Mouse (Mus musculus) CH12.LX (cell line): ENCODE results near the gene Ctsg. TPM values are rescaled to one million over a fixed set of nuclear protein-coding genes. Genes with fewer than 3 reads are reported as not detected.

ENCODE experiments used
- DNase-seq: peaks from one replicate; pipeline ENCODE4 v3.0.0-alpha.2; 2013; ENCODE audit errors: extremely low read depth
- H3K27ac ChIP-seq: 2 replicates; pipeline ENCODE4 v1.5.1; 2012; ENCODE audit warnings: low read depth, mild to moderate bottlenecking, control low read depth, moderate library complexity; ENCODE audit not compliant: insufficient read depth
- H3K27me3 ChIP-seq: replicated peaks from 2 replicates; pipeline ENCODE3; 2012; ENCODE audit warnings: inconsistent platforms
- H3K36me3 ChIP-seq, 2 experiments: replicated peaks in 1 of 2; 2 replicates each; pipeline versions ENCODE3 to v1.6.1; 2012; ENCODE audit warnings: inconsistent platforms in 1 of 2, low read length in 1 of 2, mild to moderate bottlenecking in 1 of 2, mixed read lengths in 1 of 2, moderate library complexity in 1 of 2; ENCODE audit not compliant: control insufficient read depth in 1 of 2, insufficient read depth in 1 of 2
- H3K4me1 ChIP-seq, 2 experiments: 2 replicates each; pipeline ENCODE4 v1.6.1; 2012; ENCODE audit warnings: inconsistent platforms in 1 of 2, moderate library complexity in 1 of 2; ENCODE audit not compliant: insufficient read depth in 2 of 2, control insufficient read depth in 1 of 2
- H3K4me2 ChIP-seq: 2 replicates; pipeline ENCODE4 v1.6.1; 2012; ENCODE audit warnings: low read depth, mild to moderate bottlenecking, control low read depth; ENCODE audit not compliant: poor library complexity, insufficient read depth, severe bottlenecking
- H3K4me3 ChIP-seq, 3 experiments: fragments of 150-350 bp in 1 of 3; sonication (generic) in 1 of 3; replicated peaks in 1 of 3; 2 replicates each; pipeline versions ENCODE3 to v1.5.1; 2011 to 2012; ENCODE audit warnings: low read depth in 2 of 3, low read length in 2 of 3, mild to moderate bottlenecking in 2 of 3, moderate library complexity in 2 of 3, control low read depth in 1 of 3, improper control_type of control experiment in 1 of 3, inconsistent platforms in 1 of 3, mixed read lengths in 1 of 3; ENCODE audit not compliant: poor library complexity in 1 of 3
- H3K79me2 ChIP-seq: replicated peaks from 2 replicates; pipeline ENCODE4 v1.6.1; 2012; ENCODE audit warnings: mild to moderate bottlenecking, moderate library complexity; ENCODE audit not compliant: control insufficient read depth, poor library complexity, insufficient read depth, severe bottlenecking; ENCODE audit errors: extremely low read depth
- H3K9ac ChIP-seq: 2 replicates; pipeline ENCODE4 v1.6.1; 2012; ENCODE audit warnings: low read depth, mild to moderate bottlenecking, control low read depth, moderate library complexity; ENCODE audit not compliant: insufficient read depth
- H3K9me3 ChIP-seq: replicated peaks from 2 replicates; pipeline ENCODE3; 2012; ENCODE audit warnings: low read length, inconsistent platforms, mixed read lengths
- CTCF ChIP-seq, 2 experiments: IDR thresholded peaks in 1 of 2; conservative IDR thresholded peaks in 1 of 2; 2 replicates each; pipeline ENCODE4 v1.5.1; 2011 to 2012; ENCODE audit warnings: low read depth in 2 of 2, low read length in 2 of 2, improper control_type of control experiment in 1 of 2, inconsistent platforms in 1 of 2, mild to moderate bottlenecking in 1 of 2, moderate library complexity in 1 of 2
- MXI1 ChIP-seq: IDR thresholded peaks from 2 replicates; pipeline ENCODE4 v1.6.1; 2011; ENCODE audit warnings: mild to moderate bottlenecking, low read depth, low read length, improper control_type of control experiment
- dilution Hi-C: fragments of 300-500 bp; cut with MboI; formaldehyde crosslinking; loops from 2 replicates; pipeline ENCODE4 v1.14.3; 2020; ENCODE audit warnings: low sequenced_read_pairs; ENCODE audit not compliant: extremely low pct_unique_long_range_greater_than_20kb, extremely low pct_ligation_motif_present
- in situ Hi-C: fragments of 300-500 bp; cut with MboI; formaldehyde crosslinking; loops from 3 replicates; pipeline ENCODE4 v1.14.3; 2019; ENCODE audit warnings: low sequenced_read_pairs, low pct_ligation_motif_present, low pct_unique_long_range_greater_than_20kb, mixed read lengths
- polyA plus RNA-seq: library from polyadenylated mRNA; unstranded; fragments of >175 nt; gene quantifications from 2 replicates; pipeline ENCODE4 v1.2.1, GENCODE M21; 2012; ENCODE audit warnings: low read depth; ENCODE audit not compliant: insufficient read length
- total RNA-seq, 2 experiments: library from RNA; depleted of rRNA; stranded (reverse); fragments of 300-350 nt in 1 of 2; fragments of >200 nt in 1 of 2; gene quantifications; 2 replicates each; pipeline ENCODE4 v1.2.3; 2012 to 2014

Ctsg gene
- total and polyA plus RNA-seq, 3 experiments: not detected

DNA sequence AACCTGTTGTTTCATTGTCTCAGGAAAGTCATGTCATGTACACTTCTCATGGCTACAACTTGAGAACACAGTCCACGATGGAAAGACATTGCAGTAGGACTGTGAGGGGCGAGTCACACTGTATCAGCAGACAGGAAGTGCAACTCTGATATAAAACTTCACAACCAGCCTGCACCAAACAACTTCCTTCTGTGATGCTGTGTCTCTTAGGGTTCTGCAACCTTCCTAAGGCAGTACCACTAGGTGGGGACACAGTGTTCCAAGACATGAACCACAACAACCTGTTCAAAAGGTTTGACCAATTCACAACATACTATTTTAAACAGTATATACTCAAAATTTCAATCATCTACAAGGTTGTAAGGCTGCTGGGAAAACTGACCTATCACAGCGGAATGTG is 47.0 kb downstream of the Ctsg start:
- in situ Hi-C loops: no loop called here
- DNase-seq: no peak

More for the DNA sequence above, 47.0 kb downstream of the Ctsg start:
- Histone ChIP-seq H3K9ac (no peak overlapping the region), H3K79me2 (no peaks in the 10 kb centered on the region), H3K9me3 (no peaks in the 10 kb centered on the region), H3K36me3 (no peaks in the 10 kb centered on the region), H3K4me2 (no peak overlapping the region), H3K27me3 (peaks cover 2% of the 10 kb centered on the region), H3K4me3 (no peak overlapping the region), H3K4me1 (peaks cover 5 to 10% of the 10 kb centered on the region in 2 experiments), H3K27ac (no peak overlapping the region)
- TF ChIP-seq CTCF (conservative IDR thresholded peaks at IDR 0.05 in 1 of 2, IDR thresholded peaks at IDR 0.05 in 1 of 2; ENCODE audit: low read depth in 2 of 2, low read length in 2 of 2) (peak in 1 of 2 experiments; percentile 8; a peak in 1 of 4 replicates), MXI1 (no peak)
- dilution Hi-C loops: no loop called here

Other genes starting within 250 kb of the Ctsg start
- gene Nynrin, start 248.6 kb downstream of the Ctsg start, total RNA-seq (2012; rRNA removed): under 0.01 and 0.04 TPM in 2 replicates
- not detected in 2 replicates for gene Nynrin, start 248.6 kb downstream of the Ctsg start, total RNA-seq (2014; rRNA removed)
- 0.04 and 0.10 TPM in 2 replicates for gene Nynrin, start 248.6 kb downstream of the Ctsg start, polyA plus RNA-seq
- gene Cbln3, start 218.2 kb downstream of the Ctsg start, total RNA-seq (2012; rRNA removed): 0.08 and 0.17 TPM in 2 replicates
- 0.14 and 0.26 TPM in 2 replicates for gene Cbln3, start 218.2 kb downstream of the Ctsg start, total RNA-seq (2014; rRNA removed)
- gene Cbln3, start 218.2 kb downstream of the Ctsg start, polyA plus RNA-seq: 0.14 and 0.24 TPM in 2 replicates
- gene Khnyn, start 217.6 kb downstream of the Ctsg start, total RNA-seq (2012; rRNA removed): 32.8 and 50.6 TPM in 2 replicates
- gene Khnyn, start 217.6 kb downstream of the Ctsg start, total RNA-seq (2014; rRNA removed): 31.1 and 35.8 TPM in 2 replicates
- gene Khnyn, start 217.6 kb downstream of the Ctsg start, polyA plus RNA-seq: 29.8 and 31.8 TPM in 2 replicates
- 66.7 and 77.6 TPM in 2 replicates for gene Sdr39u1, start 202.3 kb downstream of the Ctsg start, total RNA-seq (2012; rRNA removed)
- 61.4 and 66.0 TPM in 2 replicates for gene Sdr39u1, start 202.3 kb downstream of the Ctsg start, total RNA-seq (2014; rRNA removed)
- 73.2 and 90.8 TPM in 2 replicates for gene Sdr39u1, start 202.3 kb downstream of the Ctsg start, polyA plus RNA-seq
- not detected in 2 replicates for gene Cma1, start 157.9 kb downstream of the Ctsg start, total RNA-seq (2012; rRNA removed)
- gene Cma1, start 157.9 kb downstream of the Ctsg start, total RNA-seq (2014; rRNA removed): not detected in 2 replicates
- not detected in 2 replicates for gene Cma1, start 157.9 kb downstream of the Ctsg start, polyA plus RNA-seq
- not detected in 2 replicates for gene Cma2, start 151.6 kb downstream of the Ctsg start, total RNA-seq (2012; rRNA removed)
- gene Cma2, start 151.6 kb downstream of the Ctsg start, total RNA-seq (2014; rRNA removed): not detected in 2 replicates
- not detected in 2 replicates for gene Cma2, start 151.6 kb downstream of the Ctsg start, polyA plus RNA-seq
- 0.17 TPM in 1 of 2 replicates, not detected in the other for gene Mcpt1, start 84.6 kb downstream of the Ctsg start, total RNA-seq (2012; rRNA removed)
- 0.66 and 1.0 TPM in 2 replicates for gene Mcpt1, start 84.6 kb downstream of the Ctsg start, total RNA-seq (2014; rRNA removed)
- 0.39 and 0.41 TPM in 2 replicates for gene Mcpt1, start 84.6 kb downstream of the Ctsg start, polyA plus RNA-seq
- gene Mcpt9, start 72.1 kb downstream of the Ctsg start, total RNA-seq (2012; rRNA removed): 0.17 and 0.25 TPM in 2 replicates
- 0.22 and 0.28 TPM in 2 replicates for gene Mcpt9, start 72.1 kb downstream of the Ctsg start, total RNA-seq (2014; rRNA removed)
- 0.29 TPM in 1 of 2 replicates, not detected in the other for gene Mcpt9, start 72.1 kb downstream of the Ctsg start, polyA plus RNA-seq
- gene Mcpt2, start 60.5 kb downstream of the Ctsg start, total RNA-seq (2012; rRNA removed): 0.13 TPM in 1 of 2 replicates, not detected in the other
- gene Mcpt2, start 60.5 kb downstream of the Ctsg start, total RNA-seq (2014; rRNA removed): not detected in 2 replicates
- gene Mcpt2, start 60.5 kb downstream of the Ctsg start, polyA plus RNA-seq: not detected in 2 replicates
- not detected in 2 replicates for gene Mcpt4, start 40.3 kb downstream of the Ctsg start, total RNA-seq (2012; rRNA removed)
- gene Mcpt4, start 40.3 kb downstream of the Ctsg start, total RNA-seq (2014; rRNA removed): not detected in 2 replicates
- not detected in 2 replicates for gene Mcpt4, start 40.3 kb downstream of the Ctsg start, polyA plus RNA-seq
- gene Mcpt8, start 17.3 kb downstream of the Ctsg start, total RNA-seq (2012; rRNA removed): not detected in 2 replicates
- gene Mcpt8, start 17.3 kb downstream of the Ctsg start, total RNA-seq (2014; rRNA removed): not detected in 2 replicates
- not detected in 2 replicates for gene Mcpt8, start 17.3 kb downstream of the Ctsg start, polyA plus RNA-seq
- not detected in 2 replicates for gene Gzme, start 18.1 kb upstream of the Ctsg start, total RNA-seq (2012; rRNA removed)
- gene Gzme, start 18.1 kb upstream of the Ctsg start, total RNA-seq (2014; rRNA removed): not detected in 2 replicates
- not detected in 2 replicates for gene Gzme, start 18.1 kb upstream of the Ctsg start, polyA plus RNA-seq
- not detected in 2 replicates for gene Gzmd, start 30.0 kb upstream of the Ctsg start, total RNA-seq (2012; rRNA removed)
- gene Gzmd, start 30.0 kb upstream of the Ctsg start, total RNA-seq (2014; rRNA removed): not detected in 2 replicates
- gene Gzmd, start 30.0 kb upstream of the Ctsg start, polyA plus RNA-seq: not detected in 2 replicates
- gene Gzmg, start 57.0 kb upstream of the Ctsg start, total RNA-seq (2012; rRNA removed): not detected in 2 replicates
- not detected in 2 replicates for gene Gzmg, start 57.0 kb upstream of the Ctsg start, total RNA-seq (2014; rRNA removed)
- gene Gzmg, start 57.0 kb upstream of the Ctsg start, polyA plus RNA-seq: not detected in 2 replicates
- gene Gzmn, start 72.0 kb upstream of the Ctsg start, total RNA-seq (2012; rRNA removed): not detected in 2 replicates
- not detected in 2 replicates for gene Gzmn, start 72.0 kb upstream of the Ctsg start, total RNA-seq (2014; rRNA removed)
- not detected in 2 replicates for gene Gzmn, start 72.0 kb upstream of the Ctsg start, polyA plus RNA-seq
- not detected in 2 replicates for gene Gzmf, start 108.8 kb upstream of the Ctsg start, total RNA-seq (2012; rRNA removed)
- gene Gzmf, start 108.8 kb upstream of the Ctsg start, total RNA-seq (2014; rRNA removed): not detected in 2 replicates
- gene Gzmf, start 108.8 kb upstream of the Ctsg start, polyA plus RNA-seq: not detected in 2 replicates
- gene Gzmc, start 132.1 kb upstream of the Ctsg start, total RNA-seq (2012; rRNA removed): not detected in 2 replicates
- not detected in 2 replicates for gene Gzmc, start 132.1 kb upstream of the Ctsg start, total RNA-seq (2014; rRNA removed)
- gene Gzmc, start 132.1 kb upstream of the Ctsg start, polyA plus RNA-seq: not detected in 2 replicates
- gene Gzmb, start 159.7 kb upstream of the Ctsg start, total RNA-seq (2012; rRNA removed): not detected in 2 replicates
- gene Gzmb, start 159.7 kb upstream of the Ctsg start, total RNA-seq (2014; rRNA removed): not detected in 2 replicates
- gene Gzmb, start 159.7 kb upstream of the Ctsg start, polyA plus RNA-seq: not detected in 2 replicates